Mouse (Mus musculus): ENCODE measurements at regions not wholly inside any gene's neighbourhood (a gene's known extent, or its start where the extent isn't known, plus 50 kb on each side); places are given as distances from the start of the nearest gene placed in this dataset.

DNA sequence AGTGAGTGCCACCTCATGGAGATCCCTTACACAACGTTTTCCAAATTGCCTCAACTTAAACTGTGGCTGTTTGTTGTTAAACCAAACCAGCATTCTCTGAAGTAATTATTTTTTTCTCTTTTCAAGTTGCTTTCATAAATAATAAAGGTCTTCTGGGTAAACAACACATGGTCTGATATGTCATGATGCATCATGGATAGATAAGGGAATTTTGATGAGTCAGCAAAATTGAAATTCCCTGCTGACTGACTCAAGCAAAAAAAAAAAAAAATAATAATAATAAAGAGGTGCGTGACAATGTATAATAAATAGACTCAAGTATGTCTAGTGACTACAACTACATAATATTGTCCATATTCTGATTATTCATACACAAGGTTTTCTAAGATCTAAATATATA lies 201.8 kb downstream of the Adgb start:
- no peak overlapping the region for H3K9ac ChIP-seq
- H3K27ac ChIP-seq (ENCODE audit: low read depth, low read length) = no peak overlapping the region
- no peak overlapping the region for H3K4me3 ChIP-seq (ENCODE audit: low read depth, low read length)
- TF ChIP-seq CTCF (IDR thresholded peaks at IDR 0.05; ENCODE audit: low read depth) = no peak
- no peak overlapping the region for H3K4me2 ChIP-seq (ENCODE audit: low read depth)
- WGBS = 83% methylated on average over 2 of the region's 2 CpGs
- ATAC-seq (no peak), DNase-seq (no peak)
- H3K4me1 ChIP-seq (ENCODE audit: insufficient read depth) = no peaks in the 10 kb centered on the region
- H3K9me3 ChIP-seq (ENCODE audit: low read length) = no peaks in the 10 kb centered on the region
- H3K27me3 ChIP-seq (ENCODE audit: insufficient read depth, low read length) = no peaks in the 10 kb centered on the region
- no peaks in the 10 kb centered on the region for H3K36me3 ChIP-seq (ENCODE audit: insufficient read depth)

DNA sequence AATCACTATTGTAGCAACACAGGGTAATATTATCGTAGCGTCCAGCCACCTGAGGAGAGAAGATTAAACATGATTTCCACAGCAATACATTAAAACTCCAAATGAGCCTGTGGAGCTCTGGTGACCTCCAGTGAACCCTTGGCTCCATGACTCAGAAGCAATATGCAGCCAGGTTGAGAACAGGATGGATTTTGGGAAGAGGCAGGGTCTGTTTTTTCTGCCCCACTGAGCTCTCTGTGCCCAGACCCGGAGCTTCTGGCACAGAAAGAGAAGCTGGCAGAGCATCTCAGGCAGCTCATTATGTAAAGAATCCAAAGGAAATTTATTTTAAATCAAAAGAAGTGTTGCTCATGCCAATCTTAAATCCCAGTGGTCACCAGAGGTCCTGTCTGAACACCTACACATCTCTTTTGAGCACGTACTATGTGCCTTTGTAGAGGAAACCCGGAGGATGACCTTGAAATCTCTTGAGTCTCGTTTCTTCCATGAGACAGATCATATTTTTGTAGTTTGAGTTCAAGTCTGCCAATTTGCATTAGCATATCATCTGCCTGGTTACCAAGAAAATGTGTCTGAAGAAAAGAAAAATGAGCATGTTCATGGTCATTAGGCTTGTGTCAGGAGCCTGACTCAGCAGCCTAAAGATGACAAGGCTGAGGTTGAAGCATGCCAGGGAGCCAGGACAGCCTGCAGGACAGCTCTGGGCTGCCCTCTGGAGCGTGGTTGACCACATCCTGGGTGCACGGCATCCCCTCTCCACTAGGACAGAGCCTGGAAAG lies 219.4 kb downstream of the Adgb start:
- no peak overlapping the region for H3K4me3 ChIP-seq (ENCODE audit: low read depth, low read length)
- WGBS = 51% methylated on average over 8 of the region's 8 CpGs
- 0 out of 2 replicates have a peak, but pooled peaks have one; percentile 8 for TF ChIP-seq CTCF (IDR thresholded peaks at IDR 0.05; ENCODE audit: low read depth)
- peak; percentile 64 for ATAC-seq
- peak; percentile 41 for DNase-seq
- H3K4me1 ChIP-seq (ENCODE audit: insufficient read depth) = no peaks in the 10 kb centered on the region
- H3K4me2 ChIP-seq (ENCODE audit: low read depth) = no peak overlapping the region
- no peak overlapping the region for H3K9ac ChIP-seq
- H3K27ac ChIP-seq (ENCODE audit: low read depth, low read length) = no peak overlapping the region; the same call in 1 of the 2 replicates
- H3K9me3 ChIP-seq (ENCODE audit: low read length) = no peaks in the 10 kb centered on the region
- no peaks in the 10 kb centered on the region for H3K36me3 ChIP-seq (ENCODE audit: insufficient read depth)
- no peaks in the 10 kb centered on the region for H3K27me3 ChIP-seq (ENCODE audit: insufficient read depth, low read length)

DNA sequence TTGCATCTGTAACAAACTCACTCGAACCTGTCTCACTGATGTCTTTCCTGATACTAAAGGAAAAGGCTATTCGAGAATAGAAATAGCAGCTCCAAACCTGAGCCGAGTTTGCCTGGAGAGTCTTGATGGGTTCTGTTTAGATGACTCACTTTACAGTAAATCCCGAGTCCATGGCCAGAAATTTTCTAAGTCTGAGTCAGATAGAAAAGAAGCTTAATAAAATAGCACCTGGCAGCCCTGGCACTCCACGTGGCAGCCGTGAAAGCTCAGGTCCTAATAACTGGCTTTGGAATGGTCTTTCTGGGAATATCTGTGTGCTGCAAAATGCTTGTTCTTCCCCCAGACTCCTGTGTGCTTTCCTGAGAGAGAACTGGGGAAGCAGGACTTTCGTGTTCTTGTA lies 220.0 kb downstream of the Adgb start:
- Histone ChIP-seq H3K27me3 (ENCODE audit: insufficient read depth, low read length) (no peaks in the 10 kb centered on the region), H3K27ac (ENCODE audit: low read depth, low read length) (no peak overlapping the region), H3K9me3 (ENCODE audit: low read length) (no peaks in the 10 kb centered on the region), H3K4me2 (ENCODE audit: low read depth) (no peak overlapping the region), H3K9ac (no peak overlapping the region), H3K36me3 (ENCODE audit: insufficient read depth) (no peaks in the 10 kb centered on the region), H3K4me3 (ENCODE audit: low read depth, low read length) (no peak overlapping the region), H3K4me1 (ENCODE audit: insufficient read depth) (no peaks in the 10 kb centered on the region)
- DNase-seq (no peak), ATAC-seq (no peak)
- no peak for TF ChIP-seq CTCF (IDR thresholded peaks at IDR 0.05; ENCODE audit: low read depth)
- 66% methylated on average over 7 of the region's 7 CpGs for WGBS

DNA sequence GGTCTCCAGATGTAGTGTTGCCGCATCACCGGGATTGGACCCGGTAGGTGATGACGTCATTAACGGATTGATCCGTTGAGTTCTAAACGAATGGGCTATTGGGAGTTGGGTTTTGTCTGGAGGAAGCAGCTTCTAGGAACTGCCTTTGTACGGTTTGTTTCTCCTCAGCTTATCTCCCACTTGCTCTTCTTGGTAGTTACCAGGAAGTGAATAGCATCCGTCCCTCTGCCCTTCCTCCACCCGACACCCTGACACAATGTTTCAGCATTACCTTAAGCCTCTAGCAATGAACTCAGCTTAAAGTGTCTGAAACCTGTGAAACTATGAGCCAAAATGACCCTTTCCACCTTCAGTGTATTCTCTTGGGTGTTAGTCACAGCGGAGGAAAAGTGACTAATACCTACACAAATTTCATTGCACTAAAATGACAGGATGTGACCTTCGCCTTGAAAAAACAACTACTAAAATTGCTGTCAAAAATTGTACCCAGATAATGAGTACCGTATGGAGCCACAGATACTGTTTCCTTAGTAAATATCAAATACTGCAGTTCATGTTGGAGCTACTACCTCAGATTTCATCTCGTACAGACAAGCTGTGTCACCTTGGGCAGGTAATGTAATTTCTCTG lies 237.1 kb downstream of the Adgb start:
- H3K27me3 ChIP-seq (ENCODE audit: insufficient read depth, low read length) = no peaks in the 10 kb centered on the region

DNA sequence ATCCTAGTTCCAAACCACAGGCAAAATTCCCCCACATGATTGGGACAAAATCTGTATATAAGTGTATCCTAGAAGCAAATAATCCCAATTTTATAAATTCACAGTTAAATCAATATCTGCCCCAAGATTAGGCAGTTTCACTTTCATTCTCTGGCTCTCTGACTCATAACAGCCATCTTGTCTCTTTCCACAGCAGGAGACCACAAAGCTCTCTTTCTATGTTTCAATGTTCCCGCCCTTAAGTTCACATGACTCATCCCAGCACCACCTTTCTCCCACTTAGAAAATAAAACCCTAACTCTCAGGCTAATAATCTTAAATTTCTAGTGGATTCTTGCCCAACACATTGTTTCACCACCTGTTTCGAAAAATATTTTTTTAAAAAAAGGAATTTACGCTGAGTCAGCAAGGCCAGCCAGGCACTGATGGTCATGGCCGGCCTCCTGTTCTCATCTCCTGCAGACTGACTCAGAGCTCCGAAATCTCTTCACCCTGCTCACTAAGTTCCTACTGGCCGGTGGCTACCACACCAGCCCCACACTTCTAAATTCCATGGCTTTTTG lies 247.5 kb downstream of the Adgb start:
- Histone ChIP-seq H3K4me3 (ENCODE audit: low read depth, low read length) (no peak overlapping the region), H3K27ac (ENCODE audit: low read depth, low read length) (no peak overlapping the region), H3K4me2 (ENCODE audit: low read depth) (no peak overlapping the region), H3K27me3 (ENCODE audit: insufficient read depth, low read length) (no peaks in the 10 kb centered on the region), H3K9me3 (ENCODE audit: low read length) (no peaks in the 10 kb centered on the region), H3K36me3 (ENCODE audit: insufficient read depth) (no peaks in the 10 kb centered on the region), H3K9ac (no peak overlapping the region), H3K4me1 (ENCODE audit: insufficient read depth) (no peaks in the 10 kb centered on the region)
- WGBS = 93% methylated on average over 6 of the region's 6 CpGs
- TF ChIP-seq CTCF (IDR thresholded peaks at IDR 0.05; ENCODE audit: low read depth) = no peak
- ATAC-seq (no peak), DNase-seq (no peak)

More for the DNA sequence above, 237.1 kb downstream of the Adgb start:
- no peaks in the 10 kb centered on the region for H3K9me3 ChIP-seq (ENCODE audit: low read length)
- ATAC-seq (no peak), DNase-seq (no peak)
- no peaks in the 10 kb centered on the region for H3K36me3 ChIP-seq (ENCODE audit: insufficient read depth)
- H3K9ac ChIP-seq = no peak overlapping the region
- no peak overlapping the region for H3K4me2 ChIP-seq (ENCODE audit: low read depth)
- no peaks in the 10 kb centered on the region for H3K4me1 ChIP-seq (ENCODE audit: insufficient read depth)
- H3K27ac ChIP-seq (ENCODE audit: low read depth, low read length) = no peak overlapping the region
- no peak overlapping the region for H3K4me3 ChIP-seq (ENCODE audit: low read depth, low read length)
- 92% methylated on average over 14 of the region's 14 CpGs for WGBS
- no peak for TF ChIP-seq CTCF (IDR thresholded peaks at IDR 0.05; ENCODE audit: low read depth)

DNA sequence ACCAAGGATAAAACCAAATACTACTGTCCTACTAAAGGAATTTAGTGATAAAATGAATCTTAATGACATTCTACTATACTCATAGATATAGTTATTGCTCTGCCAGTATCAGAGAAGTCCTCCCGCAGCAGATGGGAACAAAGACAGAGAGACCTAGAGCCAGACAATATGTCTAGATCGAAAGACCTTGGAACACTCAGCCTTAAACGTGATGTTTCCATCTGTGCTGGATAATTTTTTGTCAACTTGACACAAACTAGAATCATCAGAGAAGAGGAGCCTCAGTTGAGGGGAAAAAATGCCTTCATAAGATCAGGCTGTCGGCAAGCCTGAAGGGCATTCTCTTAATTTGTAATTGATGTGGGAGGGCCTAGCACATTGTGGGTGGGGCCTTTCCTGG lies 252.4 kb downstream of the Adgb start:
- Histone ChIP-seq H3K9me3 (ENCODE audit: low read length) (no peaks in the 10 kb centered on the region), H3K27me3 (ENCODE audit: insufficient read depth, low read length) (no peaks in the 10 kb centered on the region), H3K36me3 (ENCODE audit: insufficient read depth) (no peaks in the 10 kb centered on the region), H3K9ac (no peak overlapping the region), H3K4me3 (ENCODE audit: low read depth, low read length) (no peak overlapping the region), H3K4me2 (ENCODE audit: low read depth) (no peak overlapping the region), H3K4me1 (ENCODE audit: insufficient read depth) (peaks cover 6% of the 10 kb centered on the region; the same call in 1 of the 2 replicates), H3K27ac (ENCODE audit: low read depth, low read length) (no peak overlapping the region)
- DNase-seq = no peak
- no peak for TF ChIP-seq CTCF (IDR thresholded peaks at IDR 0.05; ENCODE audit: low read depth)
- 84% methylated on average over 4 of the region's 4 CpGs for WGBS
- no peak for ATAC-seq

DNA sequence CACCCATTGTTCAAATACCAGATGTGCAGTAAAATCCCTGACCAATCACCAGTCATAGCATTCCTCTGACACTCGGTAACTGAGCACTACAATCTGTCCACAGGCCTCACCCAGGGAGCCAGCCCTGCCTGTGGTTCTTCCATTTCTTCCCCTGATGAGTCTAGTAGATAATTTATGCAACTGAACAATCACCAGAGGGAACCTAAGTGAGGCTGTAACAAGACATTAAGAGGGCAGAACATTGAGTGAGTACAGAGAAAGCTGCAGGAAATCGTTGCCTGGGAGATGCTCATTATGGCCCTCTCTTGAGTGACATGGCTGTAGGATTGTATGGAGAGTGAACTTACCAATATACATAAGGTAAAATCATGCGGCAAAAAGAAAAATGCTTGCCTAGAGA lies 255.2 kb downstream of the Adgb start:
- H3K9ac ChIP-seq = no peak overlapping the region
- no peak for TF ChIP-seq CTCF (IDR thresholded peaks at IDR 0.05; ENCODE audit: low read depth)
- H3K4me2 ChIP-seq (ENCODE audit: low read depth) = no peak overlapping the region
- no peaks in the 10 kb centered on the region for H3K36me3 ChIP-seq (ENCODE audit: insufficient read depth)
- WGBS = 55% methylated on average over 3 of the region's 3 CpGs
- no peak overlapping the region for H3K4me3 ChIP-seq (ENCODE audit: low read depth, low read length)
- no peak overlapping the region for H3K27ac ChIP-seq (ENCODE audit: low read depth, low read length)
- no peak for ATAC-seq
- no peak for DNase-seq
- no peaks in the 10 kb centered on the region for H3K9me3 ChIP-seq (ENCODE audit: low read length)
- no peaks in the 10 kb centered on the region for H3K27me3 ChIP-seq (ENCODE audit: insufficient read depth, low read length)
- peaks cover 8% of the 10 kb centered on the region; the same call in 1 of the 2 replicates for H3K4me1 ChIP-seq (ENCODE audit: insufficient read depth)

All from forebrain, postnatal 0 days (tissue).